Mouse (Mus musculus): ENCODE data around the gene Plxdc1.
A peak's percentile ranks its signal among the peaks of the same experiment; 100 is the strongest.

GRCm38 (mm10) chr11:97960907-97961306 lies 25.3 kb downstream of the Plxdc1 start:
- TF ChIP-seq CTCF (IDR thresholded peaks at IDR 0.05; ENCODE audit: low read depth): peak; percentile 70
- TF ChIP-seq EP300 (optimal IDR thresholded peaks at IDR 0.05): no peak

Data from stomach, postnatal 0 days (tissue).